Mouse (Mus musculus): ENCODE results near the gene Otof. TPM values are rescaled to one million over a fixed set of nuclear protein-coding genes. Genes with fewer than 3 reads are reported as not detected.

Otof gene
- polyA plus RNA-seq (2012; rRNA removed): 5.1 and 5.9 TPM in 2 replicates

GRCm38 (mm10) chr5:30461821-30462220 is at the start of gene Otof:
Gene Otof, minus strand, starts transcription at chr5:30461932.

GRCm38 (mm10) chr5:30465861-30466260 is 4.1 kb upstream of the Otof start, which contains the start of gene 1700001C02Rik:
Gene 1700001C02Rik, plus strand, starts transcription at chr5:30466047.

Other genes starting within 250 kb of the Otof start
- 42.0 and 42.6 TPM in 2 replicates for gene Selenoi, start 229.4 kb downstream of the Otof start, polyA plus RNA-seq (2012; rRNA removed)
- gene Drc1, start 180.5 kb downstream of the Otof start, polyA plus RNA-seq (2012; rRNA removed): 2.7 and 3.2 TPM in 2 replicates
- 0.51 and 0.55 TPM in 2 replicates for gene 1700001C02Rik, start 4.1 kb upstream of the Otof start, polyA plus RNA-seq (2012; rRNA removed)
- not detected in 2 replicates for gene Cib4, start 83.9 kb upstream of the Otof start, polyA plus RNA-seq (2012; rRNA removed)
- gene Kcnk3, start 126.2 kb upstream of the Otof start, polyA plus RNA-seq (2012; rRNA removed): 4.0 and 5.8 TPM in 2 replicates
- 32.4 and 34.2 TPM in 2 replicates for gene Slc35f6, start 186.0 kb upstream of the Otof start, polyA plus RNA-seq (2012; rRNA removed)
- 96.4 and 115 TPM in 2 replicates for gene Cenpa, start 204.8 kb upstream of the Otof start, polyA plus RNA-seq (2012; rRNA removed)
- gene Dpysl5, start 249.6 kb upstream of the Otof start, polyA plus RNA-seq (2012; rRNA removed): 293 and 314 TPM in 2 replicates